Mouse (Mus musculus): ENCODE measurements around the gene Gusb.

The Gusb gene

GRCm38 (mm10) chr5:130027134-130027533 is 24.3 kb upstream of the Gusb start:
- CTCF ChIA-PET, result interaction anchor here (0.8 kb wide), 1 partner anchor 146 kb away, joined by 4 read pairs; no protein-coding TSS in a partner anchor

GRCm38 (mm10) chr5:130023767-130024539 is 21.1 kb upstream of the Gusb start:
- CTCF ChIA-PET, result interaction anchor here (0.6 to 2.9 kb wide), 7 partner anchors 12 to 146 kb away, joined by 3 to 11 read pairs (median 3); no protein-coding TSS in a partner anchor

GRCm38 (mm10) chr5:130023067-130023766 is 20.4 kb upstream of the Gusb start:
- CTCF ChIA-PET, result interaction anchor here (0.8 to 2.9 kb wide), 5 partner anchors 12 to 146 kb away, joined by 3 to 11 read pairs (median 4); no protein-coding TSS in a partner anchor

- CTCF ChIA-PET, result interaction anchor here (2.9 kb wide), 1 partner anchor 117 kb away, joined by 11 read pairs; no protein-coding TSS in a partner anchor
These were observed 19.5 kb upstream of the Gusb start for GRCm38 (mm10) chr5:130022366-130022765.

- CTCF ChIA-PET, result interaction anchor here (0.6 to 2.9 kb wide), 3 partner anchors 9 to 141 kb away, joined by 5 to 19 read pairs (median 11); no protein-coding TSS in a partner anchor
These were observed 18.6 kb upstream of the Gusb start for GRCm38 (mm10) chr5:130021361-130021966.

- CTCF ChIA-PET, result no interaction called here
These were observed 16.6 kb upstream of the Gusb start for GRCm38 (mm10) chr5:130019461-130019860.

- CTCF ChIA-PET, result no interaction called here
These were observed 12.3 kb upstream of the Gusb start for GRCm38 (mm10) chr5:130015104-130015503.

GRCm38 (mm10) chr5:130010961-130011360 is 8.1 kb upstream of the Gusb start:
- CTCF ChIA-PET, result interaction anchor here (0.6 to 1.3 kb wide), 2 partner anchors 13 to 74 kb away, joined by 3 to 4 read pairs; no protein-coding TSS in a partner anchor

GRCm38 (mm10) chr5:130009784-130010183 is 6.9 kb upstream of the Gusb start:
- CTCF ChIA-PET, result no interaction called here

- CTCF ChIA-PET, result interaction anchor here (0.6 to 0.7 kb wide), 2 partner anchors 17 to 329 kb away, joined by 4 to 5 read pairs; no protein-coding TSS in a partner anchor
These were observed 5.3 kb upstream of the Gusb start for GRCm38 (mm10) chr5:130008034-130008590.

- CTCF ChIA-PET, result interaction anchor here (0.6 to 0.7 kb wide), 2 partner anchors 18 to 330 kb away, joined by 4 to 5 read pairs; no protein-coding TSS in a partner anchor
These were observed 4.5 kb upstream of the Gusb start for GRCm38 (mm10) chr5:130007344-130007743.

- CTCF ChIA-PET, result no interaction called here
These were observed 380 bp upstream of the Gusb start for GRCm38 (mm10) chr5:130003229-130003628.

- CTCF ChIA-PET, result interaction anchor here (0.6 kb wide), 1 partner anchor 198 kb away, joined by 4 read pairs; no protein-coding TSS in a partner anchor
These were observed 1.4 kb downstream of the Gusb start for GRCm38 (mm10) chr5:130001356-130001987.

- CTCF ChIA-PET, result no interaction called here
These were observed 2.1 kb downstream of the Gusb start for GRCm38 (mm10) chr5:130000735-130001134.

GRCm38 (mm10) chr5:129999097-129999496 is 3.8 kb downstream of the Gusb start:
- CTCF ChIA-PET, result interaction anchor here (0.5 to 0.6 kb wide), 3 partner anchors 10 to 166 kb away, joined by 3 to 4 read pairs (median 3); no protein-coding TSS in a partner anchor

- CTCF ChIA-PET, result no interaction called here
These were observed 5.1 kb downstream of the Gusb start for GRCm38 (mm10) chr5:129997700-129998099.

GRCm38 (mm10) chr5:129994989-129995388 is 7.9 kb downstream of the Gusb start:
- CTCF ChIA-PET, result no interaction called here

GRCm38 (mm10) chr5:129993374-129993773 is 9.5 kb downstream of the Gusb start:
- CTCF ChIA-PET, result no interaction called here

GRCm38 (mm10) chr5:129991898-129992297 is 11.0 kb downstream of the Gusb start:
- CTCF ChIA-PET, result no interaction called here

GRCm38 (mm10) chr5:129989376-129989775 is 13.5 kb downstream of the Gusb start:
- CTCF ChIA-PET, result no interaction called here

- CTCF ChIA-PET, result interaction anchor here (0.7 to 1.0 kb wide), 2 partner anchors 108 to 199 kb away, joined by 3 to 15 read pairs; no protein-coding TSS in a partner anchor
These were observed 22.6 kb downstream of the Gusb start for GRCm38 (mm10) chr5:129980216-129980615.
